Mouse (Mus musculus): ENCODE results near the gene Grb7.

Grb7 gene

DNA sequence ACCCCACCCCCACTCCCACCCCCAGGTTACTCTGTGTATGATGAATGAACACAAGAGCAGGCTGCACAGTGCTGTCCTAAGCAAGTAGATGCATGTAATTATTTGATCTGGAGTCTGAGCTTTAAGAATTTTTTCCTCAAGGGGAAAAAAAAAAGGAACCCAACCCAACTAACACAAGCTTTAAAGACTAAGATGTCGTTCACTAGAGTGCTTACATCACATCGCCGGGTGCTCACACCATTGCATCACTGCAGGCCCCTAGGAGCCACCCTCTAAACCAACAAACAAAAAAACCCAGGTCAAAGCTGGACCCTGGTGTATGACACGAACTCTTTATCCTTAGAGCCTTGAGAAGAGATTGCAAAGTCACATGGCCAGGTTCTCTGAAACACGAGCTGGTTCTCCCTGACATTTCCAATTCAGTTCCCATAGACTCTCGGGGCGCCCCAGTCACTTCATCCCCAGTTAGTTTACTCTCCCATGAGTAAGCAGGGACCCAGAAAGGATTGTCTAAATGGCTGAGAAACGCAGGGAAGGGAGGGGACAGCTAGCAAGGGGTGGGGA lies 27.8 kb downstream of the Grb7 start:
- no peak for DNase-seq

DNA sequence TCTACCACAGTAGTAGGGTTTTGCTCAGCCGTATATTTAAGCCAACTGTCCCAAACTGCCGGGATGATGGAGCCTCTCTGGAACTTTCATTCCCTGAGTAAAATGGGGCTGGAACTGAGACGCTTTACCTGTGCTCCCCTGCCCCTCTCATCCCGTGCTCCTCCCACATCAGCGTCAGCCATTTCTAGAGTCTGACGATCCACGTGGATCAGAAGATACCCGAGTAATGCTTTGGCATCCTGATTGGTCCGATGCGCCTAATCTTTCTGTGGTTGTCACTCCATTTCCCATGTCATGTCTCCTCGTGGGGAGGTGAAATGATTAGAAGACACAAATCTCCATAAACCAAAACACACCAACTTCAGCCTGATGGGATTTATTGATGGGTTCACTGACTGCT lies 28.8 kb downstream of the Grb7 start:
- no peak for DNase-seq

GRCm38 (mm10) chr11:98475630-98476433 lies 29.6 kb downstream of the Grb7 start:
- no peak for DNase-seq

GRCm38 (mm10) chr11:98476434-98476807 lies 30.2 kb downstream of the Grb7 start:
- no peak for DNase-seq

- DNase-seq = no peak
These were observed 31.0 kb downstream of the Grb7 start for GRCm38 (mm10) chr11:98477011-98477701.

DNA sequence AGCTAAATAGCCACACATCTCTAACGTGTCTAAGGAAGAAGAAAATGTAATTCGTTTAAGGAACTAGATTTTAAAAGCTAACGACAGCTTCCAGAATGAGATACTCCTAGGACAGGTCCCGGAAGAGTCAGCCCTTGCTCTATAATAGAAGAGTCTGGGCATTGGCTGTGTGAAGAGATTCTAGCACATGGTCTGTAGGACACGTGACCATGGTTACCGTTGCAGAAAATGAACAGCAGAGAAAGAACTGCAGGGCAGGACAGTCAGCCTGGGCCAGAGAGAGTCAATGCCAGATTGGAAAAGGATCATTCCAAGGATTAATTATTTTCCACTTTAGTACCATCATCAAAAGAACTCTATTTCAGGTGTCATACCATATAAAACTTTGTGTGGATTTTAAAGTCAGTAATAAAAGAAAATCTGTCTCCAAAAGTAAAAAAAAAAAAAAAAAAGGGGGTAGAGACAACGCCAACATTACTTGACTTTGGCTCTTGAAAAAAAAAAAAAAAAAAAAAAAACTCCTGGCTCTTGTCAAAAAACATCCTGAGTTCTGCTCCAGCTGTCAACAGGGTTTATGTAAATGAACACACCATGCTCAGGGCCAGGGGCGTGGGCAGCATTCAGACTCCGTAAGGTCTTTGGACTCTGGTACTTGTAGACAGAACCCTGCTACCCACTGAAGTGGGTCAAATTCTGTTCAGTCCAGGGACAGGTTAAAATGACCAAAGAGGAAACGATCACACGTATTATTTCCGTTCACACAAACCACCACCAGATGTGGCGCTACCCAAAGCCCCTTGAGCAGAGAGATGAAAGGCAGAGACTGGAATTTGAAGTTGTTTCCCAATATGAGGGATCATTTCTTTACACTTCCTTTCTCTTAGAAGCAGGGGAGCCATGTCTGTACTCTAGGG lies 33.1 kb downstream of the Grb7 start:
- no peak for DNase-seq

GRCm38 (mm10) chr11:98479940-98480497 lies 33.8 kb downstream of the Grb7 start:
- no peak for DNase-seq

- DNase-seq = no peak
These were observed 35.0 kb downstream of the Grb7 start for GRCm38 (mm10) chr11:98481231-98481630.

DNA sequence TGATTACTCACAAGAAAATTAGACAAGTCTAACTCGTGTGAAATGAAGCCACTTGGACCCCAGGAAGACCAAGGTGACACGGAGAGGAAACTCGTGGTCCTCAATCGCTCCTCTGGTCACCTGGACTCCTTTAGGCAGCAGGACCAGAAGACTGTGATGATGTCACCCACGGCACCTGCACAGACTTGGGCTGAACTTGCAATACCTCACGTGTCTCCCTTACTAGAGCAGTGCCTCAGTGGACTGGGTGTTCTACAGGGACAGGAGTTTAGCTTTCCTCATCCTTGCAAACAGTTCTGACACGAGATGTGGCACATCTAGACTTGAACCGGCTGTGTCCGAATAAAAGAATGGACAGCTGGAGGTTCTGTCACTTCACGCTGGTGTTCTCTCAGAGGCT lies 35.9 kb downstream of the Grb7 start:
- DNase-seq = no peak

GRCm38 (mm10) chr11:98485749-98486148 lies 39.6 kb downstream of the Grb7 start:
- DNase-seq = no peak

DNA sequence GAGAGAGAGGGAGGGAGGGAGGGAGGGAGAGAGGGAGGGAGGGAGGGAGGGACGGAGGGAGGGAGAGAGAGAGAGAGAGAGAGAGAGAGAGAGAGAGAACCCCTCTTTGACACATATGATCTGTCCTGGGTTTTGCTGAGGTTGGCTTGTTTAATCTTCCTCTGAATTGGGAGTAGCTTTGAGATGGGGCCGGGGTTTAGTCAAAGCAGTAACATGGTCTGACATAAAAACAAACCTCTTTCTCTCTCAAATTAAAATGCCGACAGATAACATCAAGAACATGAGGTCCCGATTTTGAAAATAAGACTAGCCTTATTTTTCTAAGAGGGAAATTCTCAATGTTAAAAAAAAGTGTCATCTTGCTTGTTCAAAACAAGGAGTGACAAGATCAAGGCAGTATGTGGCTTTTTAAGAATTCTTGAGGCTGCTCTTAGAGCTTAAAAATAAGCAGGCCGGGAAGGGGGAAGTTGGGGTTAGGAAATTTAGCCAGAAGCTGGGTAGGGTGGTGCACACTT lies 41.4 kb downstream of the Grb7 start:
- no peak for DNase-seq

GRCm38 (mm10) chr11:98488540-98489234 lies 42.5 kb downstream of the Grb7 start:
- no peak for DNase-seq

- no peak for DNase-seq
These were observed 45.4 kb downstream of the Grb7 start for GRCm38 (mm10) chr11:98491571-98491970.

DNA sequence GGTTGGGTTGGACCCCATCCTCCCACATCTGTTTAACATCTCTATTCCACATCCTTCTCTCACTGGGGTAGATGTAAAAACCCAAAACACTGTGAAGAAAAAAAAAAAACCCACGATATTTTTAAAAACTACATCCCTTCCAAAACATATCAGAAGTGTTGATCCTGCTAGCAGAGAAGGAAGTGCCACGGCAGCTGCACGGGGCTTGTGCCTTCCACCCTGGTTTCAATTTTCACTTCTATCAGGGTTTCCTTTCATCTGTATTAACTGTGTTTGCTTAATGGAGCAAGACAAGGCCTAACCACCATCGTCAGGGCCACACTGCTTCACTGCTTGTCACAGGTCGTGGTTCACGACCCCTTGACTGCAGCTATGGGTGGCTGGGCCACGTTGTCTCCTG lies 46.8 kb downstream of the Grb7 start:
- DNase-seq = no peak

- no peak for DNase-seq
These were observed 47.2 kb downstream of the Grb7 start for GRCm38 (mm10) chr11:98493394-98493793.

DNA sequence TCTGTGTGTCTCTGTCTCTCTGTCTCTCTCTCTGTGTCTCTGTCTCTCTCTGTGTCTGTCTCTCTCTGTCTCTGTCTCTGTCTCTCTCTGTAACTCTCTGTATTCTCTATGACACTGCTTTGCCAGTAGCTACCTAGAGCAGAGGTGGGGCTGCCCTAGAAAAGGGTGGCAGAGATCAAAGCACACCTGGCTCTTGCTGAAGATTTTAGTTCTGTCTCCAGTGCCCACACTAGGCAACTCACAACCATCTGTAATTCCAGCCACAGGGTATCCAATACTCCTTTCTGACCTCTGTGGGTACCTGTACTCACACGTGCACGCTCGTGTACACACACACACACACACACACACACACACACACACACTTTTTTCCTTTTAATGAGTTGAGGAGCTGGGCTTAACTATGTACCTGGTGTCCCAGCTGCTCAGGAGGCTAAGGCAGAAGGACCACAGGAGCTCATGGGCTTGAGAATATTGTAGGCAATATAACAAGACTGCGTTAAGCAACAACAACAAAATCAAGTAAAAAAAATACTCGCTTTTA lies 49.1 kb downstream of the Grb7 start:
- DNase-seq = no peak

DNA sequence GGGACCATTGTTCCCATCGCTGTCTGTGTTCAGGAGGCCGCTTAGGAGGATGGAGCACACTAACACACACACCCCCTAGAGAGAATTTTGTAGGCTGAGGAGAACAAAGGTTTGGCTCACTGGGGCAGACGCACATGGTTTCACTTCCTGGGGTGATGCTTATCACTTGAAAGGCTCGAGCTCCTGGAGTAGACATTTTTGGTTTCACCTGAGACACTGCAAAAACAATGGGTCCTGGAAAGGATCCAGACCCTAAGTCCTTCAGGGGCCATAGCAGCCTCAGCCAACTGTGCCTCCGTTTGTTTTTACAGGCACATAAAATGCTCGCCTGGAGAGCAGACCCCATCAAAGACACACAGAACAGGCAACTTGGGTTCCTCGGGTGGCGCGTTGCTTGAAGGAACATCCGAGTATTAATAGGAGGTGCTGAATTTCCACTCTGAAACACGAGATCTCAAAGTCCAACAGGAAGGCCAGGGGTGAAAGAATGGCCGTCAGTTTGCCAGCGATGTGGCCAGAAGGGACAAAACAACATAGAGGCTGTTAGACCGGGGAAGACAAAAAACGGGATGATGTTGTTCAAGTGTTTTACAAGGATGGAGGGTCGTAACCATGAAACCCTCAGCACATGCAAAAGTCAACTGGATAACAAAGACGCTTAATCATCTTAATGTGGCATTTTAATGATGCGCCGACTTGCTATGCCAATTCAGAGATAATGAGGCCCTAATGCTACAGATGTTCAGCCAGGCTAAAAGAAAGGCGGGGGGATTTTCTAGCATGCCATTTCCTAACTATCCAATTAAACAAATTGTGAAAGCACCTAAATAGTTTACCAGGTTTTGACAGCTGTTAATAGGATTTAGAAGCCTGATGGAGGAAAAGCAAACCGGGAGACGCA lies 51.4 kb downstream of the Grb7 start:
- DNase-seq = no peak

DNA sequence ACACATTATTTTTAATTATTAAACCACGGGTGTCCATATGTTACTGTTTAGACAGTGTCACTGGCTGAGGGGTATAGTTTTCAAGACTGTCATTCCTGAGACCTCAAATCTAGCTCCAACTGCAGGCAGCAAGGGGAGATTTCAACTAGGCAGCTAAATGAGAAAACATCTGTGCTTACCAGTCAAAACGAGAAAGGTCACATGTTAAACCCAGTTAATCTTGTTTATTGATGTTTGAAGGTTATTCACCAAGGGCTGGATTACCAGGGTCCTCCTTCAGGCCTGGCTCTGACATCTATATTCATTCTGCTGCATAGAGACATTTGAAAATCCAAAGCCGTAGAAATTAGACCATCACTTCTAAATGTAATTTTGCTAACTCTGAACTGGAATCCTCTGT lies 58.7 kb downstream of the Grb7 start:
- DNase-seq = no peak
